Comparison of ENCODE assay signal across 9 mouse cellular contexts in the genomic region with DNA sequence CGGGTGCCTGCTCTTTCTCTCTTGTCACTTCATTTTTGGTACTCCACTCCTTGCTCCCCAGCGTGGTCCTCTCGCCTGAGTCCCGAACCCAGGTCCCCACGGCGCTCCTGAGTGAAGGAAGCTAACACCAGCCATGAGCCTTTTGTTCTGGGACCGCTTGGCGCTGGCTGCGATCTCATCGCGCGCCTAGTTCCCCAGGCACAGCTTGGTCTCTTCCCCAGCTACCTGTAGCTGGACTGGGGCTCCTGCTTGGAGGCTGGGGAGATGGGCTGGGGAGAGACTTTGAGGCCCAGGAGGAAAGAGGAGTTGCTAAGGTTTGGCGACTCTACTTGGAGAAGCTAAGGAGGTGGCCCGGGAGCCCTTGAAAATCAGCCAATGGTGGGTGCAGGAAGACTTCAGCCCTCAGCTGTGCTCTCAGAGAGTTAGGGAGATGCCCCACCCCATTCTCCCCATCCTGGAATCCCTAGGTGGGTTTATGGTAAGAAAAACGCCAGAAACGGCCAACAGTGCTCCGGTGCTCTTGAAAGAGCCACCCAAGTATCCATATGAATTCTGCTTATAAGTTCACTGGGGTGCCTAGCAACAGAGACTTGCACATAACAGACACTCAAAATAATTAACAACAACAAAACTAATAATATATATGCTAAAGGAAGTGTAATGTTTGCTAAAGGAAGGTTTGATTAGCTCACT. TPM values are rescaled to one million over a fixed set of nuclear protein-coding genes. Genes with fewer than 3 reads are reported as not detected.
DNase-seq lines count a peak whose midpoint lies in the region; ATAC-seq and TF ChIP-seq lines count a peak whose summit lies in the region.
"Had no signal": no experiment of that assay in that cellular context is flagged by ENCODE, and none has a peak within 500 bp of the region (broad histone marks: within the 10 kb centered on the region; RNA-seq: fewer than 3 reads in every experiment).

No protein-coding gene starts in this region.

- 7% methylated on average over 16 of the region's 17 CpGs for WGBS in lung, postnatal 0 days
- whole genome bisulfite sequencing in liver, embryonic 13.5 days (ENCODE audit: insufficient replicate concordance), result 11% methylated on average over 17 of the region's 17 CpGs
- WGBS in stomach, embryonic 16.5 days, result 9% methylated on average over 17 of the region's 17 CpGs

- no peaks in the 10 kb centered on the region for H3K9me3 ChIP-seq in lung, postnatal 0 days (ENCODE audit: low read length)
- no peaks in the 10 kb centered on the region for H3K9me3 ChIP-seq in liver, embryonic 13.5 days (replicated peaks)
- H3K9me3 ChIP-seq in stomach, embryonic 16.5 days (replicated peaks; ENCODE audit: control insufficient read depth, low read length), result no peaks in the 10 kb centered on the region

- peaks cover 55% of the 10 kb centered on the region for H3K27me3 ChIP-seq in lung, postnatal 0 days (replicated peaks; ENCODE audit: insufficient read depth, low read length)
- H3K27me3 ChIP-seq in liver, embryonic 13.5 days, result peaks cover 73% of the 10 kb centered on the region
- peaks cover 56% of the 10 kb centered on the region for H3K27me3 ChIP-seq in stomach, embryonic 16.5 days (ENCODE audit: control insufficient read depth, insufficient read depth, low read length)

- no peak for ATAC-seq in lung, postnatal 0 days
- ATAC-seq in liver, embryonic 13.5 days (ENCODE audit: low read depth), result no peak
- ATAC-seq in stomach, embryonic 16.5 days (ENCODE audit: insufficient read depth, low FRiP score), result no peak

- H3K27ac ChIP-seq in lung, postnatal 0 days (ENCODE audit: low read length), result no peak overlapping the region
- no peak overlapping the region for H3K27ac ChIP-seq in liver, embryonic 13.5 days
- no peak overlapping the region for H3K27ac ChIP-seq in stomach, embryonic 16.5 days (ENCODE audit: low read length)
- H3K27ac ChIP-seq: macrophage had no signal

- TF ChIP-seq EP300 in lung, postnatal 0 days (IDR thresholded peaks at IDR 0.05), result no peak

- no peaks in the 10 kb centered on the region for H3K4me1 ChIP-seq in lung, postnatal 0 days (ENCODE audit: insufficient read depth, low read depth, low read length)
- 0 out of 2 replicates have a peak, but pooled peaks cover 4% of the 10 kb centered on the region for H3K4me1 ChIP-seq in liver, embryonic 13.5 days (replicated peaks)
- H3K4me1 ChIP-seq in stomach, embryonic 16.5 days (ENCODE audit: control insufficient read depth, insufficient read depth, low read length), result peaks cover 8% of the 10 kb centered on the region; the same call in 1 of the 2 replicates

- peak; percentile 62 for DNase-seq in cerebellum, adult 11-12 months
- no peak for DNase-seq in cerebellum, adult 8-10 months
- no peak for DNase-seq in lung, postnatal 0 days (ENCODE audit: low spot score)
- DNase-seq in lung, postnatal 36 days, result no peak
- no peak for DNase-seq in liver, embryonic 13.5 days
- no peak for DNase-seq in thymus, postnatal 0 days (ENCODE audit: low spot score)
- no peak for DNase-seq in cerebellum, adult 18-20 months

- H3K4me3 ChIP-seq in lung, postnatal 0 days (ENCODE audit: low read depth, low read length), result peak overlapping the region; percentile 48
- peak overlapping the region; percentile 50 for H3K4me3 ChIP-seq in liver, embryonic 13.5 days (replicated peaks)
- peak overlapping the region; percentile 60 for H3K4me3 ChIP-seq in stomach, embryonic 16.5 days (replicated peaks; ENCODE audit: low read length)

- no peaks in the 10 kb centered on the region for H3K36me3 ChIP-seq in lung, postnatal 0 days (ENCODE audit: insufficient read depth, low read length)
- H3K36me3 ChIP-seq in liver, embryonic 13.5 days, result no peaks in the 10 kb centered on the region
- no peaks in the 10 kb centered on the region for H3K36me3 ChIP-seq in stomach, embryonic 16.5 days (ENCODE audit: control insufficient read depth, insufficient read depth, low read length)

- H3K9ac ChIP-seq in lung, postnatal 0 days (replicated peaks; ENCODE audit: low read depth), result no peak overlapping the region
- no peak overlapping the region for H3K9ac ChIP-seq in liver, embryonic 13.5 days
- H3K9ac ChIP-seq in stomach, embryonic 16.5 days (ENCODE audit: low read length), result peak overlapping the region; percentile 46

- H3K4me2 ChIP-seq in lung, postnatal 0 days (replicated peaks; ENCODE audit: low read depth, low read length), result peak overlapping the region; percentile 74
- peak overlapping the region; percentile 67 for H3K4me2 ChIP-seq in liver, embryonic 13.5 days
- H3K4me2 ChIP-seq in stomach, embryonic 16.5 days (ENCODE audit: low read depth, low read length), result peak overlapping the region; percentile 96

- no peak for TF ChIP-seq CTCF in lung, postnatal 0 days (IDR thresholded peaks at IDR 0.05)

RNA-seq across cellular contexts. Expression of a gene that starts 2.8 kb away (rescaled TPM):
- polyA plus RNA-seq in lung, postnatal 0 days (2015; fragmentation: Nextera tagmentation; extraction: Ambion mirVana), result 0.05 and 0.06 TPM in 2 replicates
- polyA plus RNA-seq in liver, embryonic 13.5 days (2015; fragmentation: Nextera tagmentation; extraction: Ambion mirVana), result not detected in 2 replicates
- 0.79 and 1.6 TPM in 2 replicates for polyA plus RNA-seq in stomach, embryonic 16.5 days (2015; fragmentation: Nextera tagmentation; extraction: Ambion mirVana)
- polyA plus RNA-seq in thymus, postnatal 0 days (2015; fragmentation: Nextera tagmentation; extraction: Ambion mirVana), result 0.10 and 0.18 TPM in 2 replicates
- polyA plus RNA-seq: macrophage had no signal

RNA-seq across cellular contexts. Expression of a gene that starts 52.6 kb away (rescaled TPM):
- 6.2 and 6.7 TPM in 2 replicates for polyA plus RNA-seq in lung, postnatal 0 days (2015; fragmentation: Nextera tagmentation; extraction: Ambion mirVana)
- 2.4 and 3.1 TPM in 2 replicates for polyA plus RNA-seq in liver, embryonic 13.5 days (2015; fragmentation: Nextera tagmentation; extraction: Ambion mirVana)
- polyA plus RNA-seq in stomach, embryonic 16.5 days (2015; fragmentation: Nextera tagmentation; extraction: Ambion mirVana), result 10.2 and 10.5 TPM in 2 replicates
- polyA plus RNA-seq in thymus, postnatal 0 days (2015; fragmentation: Nextera tagmentation; extraction: Ambion mirVana), result 4.7 and 5.6 TPM in 2 replicates
